Mouse (Mus musculus) testis, adult 2 months (tissue): Measurements from ENCODE around the gene H2-T3. TPM values are rescaled to one million over a fixed set of nuclear protein-coding genes. Genes with fewer than 3 reads are reported as not detected.
"Not testable (repeated sequence)": the region's sequence is repeated elsewhere in the genome, so short reads cannot be mapped to it uniquely, and the experiment has no call there.

Experiments used
- H3K27ac ChIP-seq: fragments of 200-500 bp; 2 replicates; pipeline ENCODE4 v1.5.1; 2012; ENCODE audit warnings: low read depth, low read length; ENCODE audit not compliant: control insufficient read depth, insufficient read depth
- H3K27me3 ChIP-seq: fragments of 200-500 bp; 2 replicates; pipeline ENCODE4 v1.6.1; 2012; ENCODE audit warnings: mild to moderate bottlenecking, low read length, moderate library complexity; ENCODE audit not compliant: control insufficient read depth, insufficient read depth
- H3K36me3 ChIP-seq: fragments of 200-500 bp; 2 replicates; pipeline ENCODE4 v1.6.1; 2012; ENCODE audit warnings: mild to moderate bottlenecking, low read length; ENCODE audit not compliant: control insufficient read depth, insufficient read depth
- H3K4me1 ChIP-seq: fragments of 200-500 bp; 2 replicates; pipeline ENCODE4 v1.6.1; 2012; ENCODE audit warnings: low read length; ENCODE audit not compliant: control insufficient read depth, insufficient read depth
- H3K4me3 ChIP-seq: fragments of 200-500 bp; 2 replicates; pipeline ENCODE4 v1.5.1; 2012; ENCODE audit warnings: low read depth, mild to moderate bottlenecking, low read length, moderate library complexity, mixed read lengths; ENCODE audit not compliant: control insufficient read depth
- CTCF ChIP-seq: fragments of 200-500 bp; IDR thresholded peaks from 2 replicates; pipeline ENCODE4 v1.5.1; 2012; ENCODE audit warnings: low read depth, mild to moderate bottlenecking, inconsistent platforms, low read length, moderate library complexity; ENCODE audit not compliant: control insufficient read depth, insufficient read depth, insufficient replicate concordance
- POLR2A ChIP-seq: fragments of 200-500 bp; IDR thresholded peaks from 2 replicates; pipeline ENCODE4 v1.6.1; 2012; ENCODE audit warnings: low read depth, mild to moderate bottlenecking, inconsistent platforms, low read length, moderate library complexity; ENCODE audit not compliant: control insufficient read depth
- polyA plus RNA-seq: library from polyadenylated mRNA; depleted of rRNA; stranded (reverse); fragments of >200 nt; gene quantifications from 2 replicates; pipeline ENCODE4 v1.2.3, GENCODE M21; 2012; rRNA removed

H2-T3 gene
- polyA plus RNA-seq: 0.05 TPM in 1 of 2 replicates, not detected in the other

- H3K4me3 ChIP-seq: no peak within 1 kb of the TSS
- H3K27me3 ChIP-seq: no peaks in the 10 kb centered on the region
- no peaks in the 10 kb centered on the region for H3K36me3 ChIP-seq
- H3K27ac ChIP-seq: no peak within 1 kb of the TSS
- no peaks in the 10 kb centered on the region for H3K4me1 ChIP-seq
- TF ChIP-seq POLR2A: no peak
- TF ChIP-seq CTCF: no peak
Measured at GRCm38 (mm10) chr17:36190169-36190507, at the start of gene H2-T3. TSS of gene H2-T3 (minus strand) at chr17:36190287.

- H3K4me3 ChIP-seq: no peak overlapping the region; the same call in 1 of the 2 replicates
- no peaks in the 10 kb centered on the region for H3K27me3 ChIP-seq
- no peak for TF ChIP-seq CTCF
- H3K4me1 ChIP-seq: peaks cover 5% of the 10 kb centered on the region
- no peak overlapping the region for H3K27ac ChIP-seq
- H3K36me3 ChIP-seq: no peaks in the 10 kb centered on the region
Measured at GRCm38 (mm10) chr17:36237321-36237921, 47.3 kb upstream of the H2-T3 start.

DNA sequence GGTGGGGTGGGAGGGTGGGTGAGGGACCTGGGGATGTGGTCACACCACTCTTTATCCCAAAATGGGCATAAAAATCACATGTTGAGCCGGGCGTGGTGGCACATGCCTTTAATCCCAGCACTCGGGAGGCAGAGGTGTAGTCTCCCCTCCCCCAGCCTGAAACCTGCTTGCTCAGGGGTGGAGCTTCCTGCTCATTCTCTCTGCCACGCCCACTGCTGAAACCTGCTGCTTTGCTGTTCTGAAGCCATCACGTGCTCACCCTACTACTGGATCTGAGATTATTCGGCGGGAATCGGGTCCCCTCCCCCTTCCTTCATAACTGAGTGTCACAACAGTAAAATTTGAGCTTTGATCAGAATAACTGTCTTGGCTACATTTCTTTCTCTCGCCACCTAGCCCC, 45.2 kb upstream of the H2-T3 start:
- not testable (repeated sequence) for H3K36me3 ChIP-seq, H3K4me3 ChIP-seq, H3K27ac ChIP-seq, H3K4me1 ChIP-seq, H3K27me3 ChIP-seq

- H3K27ac ChIP-seq: no peak overlapping the region
- TF ChIP-seq POLR2A (no peak), CTCF (no peak)
- H3K27me3 ChIP-seq: no peaks in the 10 kb centered on the region
- H3K4me3 ChIP-seq: no peak overlapping the region
- H3K4me1 ChIP-seq: peaks cover 5% of the 10 kb centered on the region
- H3K36me3 ChIP-seq: no peaks in the 10 kb centered on the region
Measured at GRCm38 (mm10) chr17:36233572-36233971, 43.5 kb upstream of the H2-T3 start.

- Histone ChIP-seq H3K4me1 (no peaks in the 10 kb centered on the region), H3K4me3 (no peak overlapping the region), H3K36me3 (no peaks in the 10 kb centered on the region), H3K27ac (no peak overlapping the region), H3K27me3 (no peaks in the 10 kb centered on the region)
- no peak for TF ChIP-seq POLR2A
- peak; percentile 53; the same call in 1 of the 2 replicates for TF ChIP-seq CTCF
Measured at GRCm38 (mm10) chr17:36231318-36231717, 41.2 kb upstream of the H2-T3 start.

DNA sequence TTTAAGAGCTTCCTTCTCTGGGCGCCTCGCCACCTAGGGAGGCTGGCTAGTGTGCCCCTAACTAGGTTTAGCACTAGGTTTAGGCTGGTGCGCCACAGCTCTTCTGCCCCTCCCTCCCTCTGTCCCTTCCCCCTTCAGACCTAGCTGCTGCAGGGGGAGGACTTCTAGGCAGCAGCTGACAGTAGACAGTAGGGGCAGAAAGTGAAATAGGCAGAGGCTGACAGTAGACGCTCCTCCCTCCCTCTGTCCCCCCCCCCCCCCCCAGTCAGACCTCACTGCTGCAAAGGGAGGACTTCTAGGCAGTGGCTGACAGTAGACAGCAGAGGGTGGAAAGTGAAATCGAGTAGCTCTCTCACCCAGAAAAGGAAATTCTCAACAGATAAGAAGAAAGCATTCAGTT, 39.0 kb upstream of the H2-T3 start:
- no peaks in the 10 kb centered on the region for H3K27me3 ChIP-seq
- H3K36me3 ChIP-seq: no peaks in the 10 kb centered on the region
- TF ChIP-seq CTCF (no peak), POLR2A (no peak)
- no peak overlapping the region for H3K4me3 ChIP-seq
- peaks cover 7% of the 10 kb centered on the region for H3K4me1 ChIP-seq
- H3K27ac ChIP-seq: no peak overlapping the region

GRCm38 (mm10) chr17:36226921-36227320, 36.8 kb upstream of the H2-T3 start:
- no peaks in the 10 kb centered on the region for H3K36me3 ChIP-seq
- TF ChIP-seq POLR2A: no peak
- TF ChIP-seq CTCF: no peak
- no peaks in the 10 kb centered on the region for H3K27me3 ChIP-seq

DNA sequence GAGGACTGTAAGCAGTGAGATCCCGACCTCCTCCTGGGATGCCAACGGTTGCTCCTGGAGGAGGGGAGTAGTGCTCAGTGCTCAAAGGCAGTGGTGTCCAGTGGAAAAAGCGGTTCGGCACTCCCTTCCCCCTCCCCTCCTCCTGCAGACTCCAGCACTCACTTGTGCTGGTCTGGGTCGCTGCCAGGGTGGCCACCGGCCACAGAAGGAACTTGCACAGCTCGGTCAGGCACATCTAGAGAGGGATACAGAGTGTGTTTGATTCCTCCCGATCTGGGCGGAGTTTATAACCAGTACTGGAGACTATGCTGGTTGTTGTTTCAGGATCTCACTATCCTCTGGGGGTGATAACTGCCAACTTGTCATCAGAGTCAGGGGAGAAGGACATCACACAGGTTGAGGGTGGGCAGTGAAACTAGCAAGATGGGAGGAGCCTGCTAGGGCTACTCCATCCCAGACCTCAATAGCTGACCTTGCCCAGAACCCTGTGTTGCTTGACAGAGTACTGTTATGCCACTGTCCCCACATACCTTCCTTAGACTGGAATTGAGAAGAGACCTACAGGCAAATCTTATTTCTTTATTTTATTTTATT, 35.2 kb upstream of the H2-T3 start:
- H3K27me3 ChIP-seq: no peaks in the 10 kb centered on the region
- TF ChIP-seq CTCF (no peak), POLR2A (no peak)
- H3K36me3 ChIP-seq: no peaks in the 10 kb centered on the region
- no peak overlapping the region for H3K27ac ChIP-seq
- peaks cover 7% of the 10 kb centered on the region for H3K4me1 ChIP-seq
- no peak overlapping the region for H3K4me3 ChIP-seq

More at GRCm38 (mm10) chr17:36226921-36227320, 36.8 kb upstream of the H2-T3 start:
- Histone ChIP-seq H3K4me1 (peaks cover 7% of the 10 kb centered on the region), H3K4me3 (no peak overlapping the region), H3K27ac (no peak overlapping the region)
